Mouse (Mus musculus) forebrain, embryonic 16.5 days (tissue): ENCODE data around the gene Nol6. TPM values are rescaled to one million over a fixed set of nuclear protein-coding genes. Genes with fewer than 3 reads are reported as not detected.

Experiments
- ATAC-seq: fragments of 200-750 bp; cut with Nextera tagmentation; 2 replicates; pipeline ENCODE4 v1.8.0; 2017; ENCODE audit warnings: mild to moderate bottlenecking, moderate library complexity
- H3K27ac ChIP-seq: fragments of 300-500 bp; sonication (generic); 2 replicates; pipeline ENCODE4 v1.5.1; 2014; ENCODE audit warnings: low read length, control low read depth
- H3K27me3 ChIP-seq: fragments of 300-500 bp; sonication (generic); replicated peaks from 2 replicates; pipeline ENCODE4 v1.6.1; 2014; ENCODE audit warnings: low read length; ENCODE audit not compliant: control insufficient read depth, insufficient read depth
- H3K36me3 ChIP-seq: fragments of 300-500 bp; sonication (generic); 2 replicates; pipeline ENCODE4 v1.6.1; 2014; ENCODE audit not compliant: control insufficient read depth, insufficient read depth
- H3K4me1 ChIP-seq: fragments of 300-500 bp; sonication (generic); replicated peaks from 2 replicates; pipeline ENCODE4 v1.6.1; 2014; ENCODE audit warnings: low read length; ENCODE audit not compliant: control insufficient read depth, insufficient read depth
- H3K4me2 ChIP-seq: fragments of 300-500 bp; sonication (generic); 2 replicates; pipeline ENCODE4 v1.6.1; 2014; ENCODE audit warnings: mild to moderate bottlenecking, low read length, control low read depth
- H3K4me3 ChIP-seq: fragments of 300-500 bp; sonication (generic); replicated peaks from 2 replicates; pipeline ENCODE4 v1.5.1; 2014; ENCODE audit warnings: mild to moderate bottlenecking, low read length, control low read depth
- H3K9ac ChIP-seq: fragments of 300-500 bp; sonication (generic); replicated peaks from 2 replicates; pipeline ENCODE4 v1.6.1; 2014; ENCODE audit warnings: low read depth, low read length, control low read depth
- H3K9me3 ChIP-seq: fragments of 300-500 bp; sonication (generic); 2 replicates; pipeline ENCODE4 v1.6.1; 2016; ENCODE audit warnings: low read length; ENCODE audit not compliant: control insufficient read depth
- WGBS: fragments of 180-500 bp; shearing (Covaris S2); extraction: QIAGEN DNeasy Blood & Tissue Kit; methylation state at CpG from one replicate; pipeline ENCODE4 v1.1.7; 2014; 5-methylcytosine and 5-hydroxymethylcytosine counted together
- polyA plus RNA-seq: library from polyadenylated mRNA; unstranded; fragments of >200 nt; fragmentation: Nextera tagmentation; extraction: Ambion mirVana; gene quantifications from 2 replicates; pipeline ENCODE4 v1.2.1, GENCODE M21; 2015

Nol6 gene
- 41.7 and 45.6 TPM in 2 replicates for polyA plus RNA-seq

DNA sequence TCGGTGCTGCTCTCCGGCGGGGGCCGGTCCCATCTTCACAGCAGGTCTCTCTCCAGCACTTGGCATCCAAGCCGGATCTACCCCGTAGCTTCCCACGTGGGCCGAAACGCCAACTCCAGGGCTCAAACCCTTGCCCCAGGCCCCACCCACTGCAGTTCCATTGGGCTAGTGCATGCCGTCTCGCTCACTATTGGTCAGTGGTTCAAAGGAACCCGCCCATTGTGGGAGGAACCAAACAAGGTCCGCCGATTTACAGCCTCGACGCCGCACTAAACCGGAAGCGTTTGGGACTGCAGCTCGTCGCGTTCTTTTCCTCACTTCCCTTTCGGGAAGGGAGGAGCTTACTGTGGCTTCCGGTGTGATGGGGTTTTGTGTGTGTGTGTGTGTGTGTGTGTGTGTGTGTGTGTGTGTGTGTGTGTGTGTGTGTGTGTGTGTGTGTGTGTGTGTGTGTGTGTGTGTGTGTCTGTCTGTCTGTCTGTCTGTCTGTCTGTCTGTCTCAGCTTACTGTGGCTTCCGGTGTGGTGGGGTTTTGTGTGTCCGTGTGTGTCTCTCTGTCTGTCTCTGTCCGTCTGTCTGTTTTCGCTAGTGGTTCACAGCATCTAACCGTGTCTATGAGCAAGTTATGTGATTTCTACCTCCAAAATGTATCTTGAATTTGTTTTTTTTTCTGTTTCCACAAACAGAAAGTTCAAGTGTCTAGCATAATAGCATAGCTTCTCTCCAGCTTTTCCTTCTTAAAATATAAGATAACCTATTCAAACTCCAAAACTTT is at the start of gene Nol6:
Gene Nol6, minus strand, starts transcription at position 276 of the 772 bp plus-strand sequence.
- Histone ChIP-seq H3K9ac (peak within 1 kb of the TSS; percentile 66), H3K27me3 (0 out of 2 replicates have a peak, but pooled peaks cover 2% of the 10 kb centered on the region), H3K36me3 (peaks cover 6% of the 10 kb centered on the region; the same call in 1 of the 2 replicates), H3K9me3 (no peaks in the 10 kb centered on the region), H3K4me1 (peaks cover 11% of the 10 kb centered on the region), H3K27ac (0 out of 2 replicates have a peak within 1 kb of the TSS, but pooled peaks have one; percentile 38), H3K4me2 (peak within 1 kb of the TSS; percentile 92), H3K4me3 (peak within 1 kb of the TSS; percentile 84)
- WGBS, result 3% methylated on average over 27 of the region's 29 CpGs
- ATAC-seq, result peak; percentile 100

DNA sequence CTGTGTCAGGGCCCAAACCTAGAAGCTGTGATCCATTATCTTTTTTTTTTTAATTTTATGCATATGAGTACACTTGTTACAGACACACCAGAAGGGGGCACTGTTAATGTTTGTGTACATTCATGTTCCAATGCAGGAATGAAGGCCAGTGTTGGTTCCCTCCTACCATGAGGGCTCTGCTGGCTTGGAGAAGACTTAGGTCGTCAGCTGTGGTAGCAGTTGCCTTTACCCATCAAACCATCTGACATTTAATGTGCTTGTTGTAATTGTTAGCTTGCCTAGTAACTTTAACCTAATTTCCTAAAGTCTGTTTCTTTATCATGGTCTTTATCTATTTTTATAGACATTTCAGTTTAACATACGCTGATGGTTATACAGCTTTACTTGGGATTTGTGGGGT is 46.7 kb upstream of the Nol6 start:
- H3K4me2 ChIP-seq, result no peak overlapping the region
- no peak for ATAC-seq
- no peaks in the 10 kb centered on the region for H3K27me3 ChIP-seq
- no peak overlapping the region for H3K4me3 ChIP-seq
- WGBS, result 83% methylated on average over 2 of the region's 2 CpGs
- H3K9me3 ChIP-seq, result no peaks in the 10 kb centered on the region
- no peak overlapping the region for H3K27ac ChIP-seq
- peaks cover 4% of the 10 kb centered on the region; the same call in 1 of the 2 replicates for H3K36me3 ChIP-seq
- H3K4me1 ChIP-seq, result peaks cover 6% of the 10 kb centered on the region
- H3K9ac ChIP-seq, result no peak overlapping the region

DNA sequence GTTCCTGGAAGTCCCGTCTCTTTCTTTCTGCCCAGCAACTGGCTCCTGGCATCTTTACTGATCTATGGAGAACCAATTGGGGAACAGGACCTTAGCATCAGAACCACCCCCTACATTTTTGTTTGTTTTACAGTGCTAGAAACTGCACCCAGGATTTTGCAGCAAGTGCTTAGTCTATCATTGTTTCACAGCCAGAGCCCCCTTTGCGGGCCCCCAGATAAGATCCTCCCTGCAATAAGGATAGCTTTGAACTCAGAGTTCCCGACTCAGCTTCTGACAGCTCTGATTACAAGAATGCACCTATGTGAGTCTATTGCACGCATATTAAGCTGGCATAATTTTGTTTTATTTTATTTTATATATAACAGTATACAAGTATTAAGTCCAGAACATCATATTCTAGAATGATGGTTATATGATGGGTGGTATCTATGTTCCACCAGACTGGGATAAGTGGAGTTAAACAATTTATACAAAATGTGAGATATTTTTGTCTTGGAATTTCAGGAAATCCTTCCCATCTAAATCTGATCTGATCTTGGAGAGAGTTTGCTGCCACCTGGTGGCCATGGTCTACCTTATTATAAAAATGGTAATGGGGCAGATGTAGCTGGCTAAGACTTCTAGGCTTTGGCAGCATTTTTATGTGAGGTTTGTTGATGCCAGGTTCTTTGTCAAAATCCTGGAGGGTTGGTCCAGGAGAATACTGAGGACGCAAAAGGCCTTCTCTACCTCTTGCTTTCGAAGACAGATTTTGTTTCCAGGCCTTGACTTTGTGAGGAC is 41.6 kb upstream of the Nol6 start:
- H3K9me3 ChIP-seq, result no peaks in the 10 kb centered on the region
- H3K27ac ChIP-seq, result peak overlapping the region; percentile 75; the same call in 1 of the 2 replicates
- H3K36me3 ChIP-seq, result peaks cover 4% of the 10 kb centered on the region; the same call in 1 of the 2 replicates
- no peak overlapping the region for H3K9ac ChIP-seq
- H3K4me1 ChIP-seq, result peaks cover 6% of the 10 kb centered on the region
- ATAC-seq, result peak; percentile 62
- H3K4me3 ChIP-seq, result no peak overlapping the region
- no peak overlapping the region for H3K4me2 ChIP-seq
- WGBS, result 64% methylated on average over 6 of the region's 6 CpGs
- H3K27me3 ChIP-seq, result no peaks in the 10 kb centered on the region

DNA sequence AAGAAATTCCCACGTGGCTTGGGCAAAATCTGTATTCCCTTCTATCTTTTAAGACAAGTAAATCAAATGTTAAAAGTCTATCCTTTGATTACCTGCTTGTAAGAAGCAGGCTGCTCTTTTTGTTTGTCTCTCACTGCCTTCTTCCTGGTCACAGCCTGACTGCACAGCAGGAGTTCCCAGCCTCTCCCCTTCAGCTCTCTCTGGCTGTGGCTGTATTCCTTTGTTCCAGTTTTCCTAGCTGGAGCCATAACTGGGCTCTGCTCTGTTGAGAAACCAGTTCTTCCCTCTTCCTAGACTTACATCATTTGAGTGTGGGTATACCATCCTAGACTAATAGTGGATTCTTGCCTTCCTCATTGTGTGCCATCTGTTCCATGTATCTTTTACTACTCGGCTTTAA is 40.7 kb upstream of the Nol6 start:
- ATAC-seq, result no peak
- Histone ChIP-seq H3K27me3 (no peaks in the 10 kb centered on the region), H3K4me2 (no peak overlapping the region), H3K9me3 (no peaks in the 10 kb centered on the region), H3K4me1 (peaks cover 6% of the 10 kb centered on the region), H3K4me3 (no peak overlapping the region), H3K27ac (peak overlapping the region; percentile 30; the same call in 1 of the 2 replicates), H3K9ac (no peak overlapping the region), H3K36me3 (peaks cover 4% of the 10 kb centered on the region; the same call in 1 of the 2 replicates)
- 26% methylated on average over 2 of the region's 2 CpGs for WGBS

DNA sequence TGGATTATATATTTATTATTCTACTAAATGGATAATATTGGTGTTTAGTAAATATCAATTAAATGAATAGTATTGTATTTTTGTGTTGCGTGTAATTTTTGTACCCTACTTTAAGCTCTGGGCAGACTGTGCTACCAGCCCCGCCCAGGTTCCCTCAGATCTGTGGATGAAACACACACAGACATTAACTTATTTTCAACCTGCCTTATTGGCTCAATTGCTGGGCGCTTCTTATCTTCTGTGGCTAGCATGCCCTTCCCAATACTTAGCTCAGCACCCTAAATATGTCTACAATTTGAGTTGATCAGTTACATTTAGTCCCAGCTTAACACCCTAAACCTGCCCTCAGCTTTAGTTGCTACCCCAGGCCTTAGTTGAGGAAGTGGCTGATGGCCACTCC is 37.0 kb upstream of the Nol6 start:
- Histone ChIP-seq H3K4me1 (peaks cover 2% of the 10 kb centered on the region), H3K4me2 (no peak overlapping the region), H3K36me3 (no peaks in the 10 kb centered on the region), H3K4me3 (no peak overlapping the region), H3K9me3 (no peaks in the 10 kb centered on the region), H3K27me3 (no peaks in the 10 kb centered on the region), H3K9ac (no peak overlapping the region), H3K27ac (no peak overlapping the region)
- no peak for ATAC-seq
- 96% methylated on average over 3 of the region's 3 CpGs for WGBS

DNA sequence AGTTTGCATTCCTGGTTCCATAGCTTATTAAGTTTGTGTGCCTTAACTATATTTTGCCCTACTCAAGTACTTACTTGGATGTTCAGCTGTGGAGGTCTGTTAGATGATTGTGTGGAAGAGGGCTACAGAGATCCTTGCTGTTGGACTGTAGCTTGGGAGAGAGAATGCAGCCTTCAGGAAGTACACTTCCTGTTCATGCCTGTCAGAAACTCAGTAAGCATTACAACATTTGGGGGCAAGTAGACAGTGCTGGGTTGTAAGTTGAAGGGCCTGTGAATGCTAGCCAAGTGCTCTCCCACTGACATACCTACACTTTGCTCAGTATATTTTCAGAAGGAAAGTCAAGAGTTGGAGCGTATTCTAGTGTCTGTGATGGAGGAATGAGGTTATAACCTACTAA is 34.0 kb upstream of the Nol6 start:
- no peak overlapping the region for H3K4me2 ChIP-seq
- no peaks in the 10 kb centered on the region for H3K36me3 ChIP-seq
- no peak for ATAC-seq
- H3K27ac ChIP-seq, result no peak overlapping the region
- WGBS, result 100% methylated on average over 1 of the region's 1 CpGs
- H3K9ac ChIP-seq, result no peak overlapping the region
- no peaks in the 10 kb centered on the region for H3K9me3 ChIP-seq
- H3K4me1 ChIP-seq, result no peaks in the 10 kb centered on the region; the same call in 1 of the 2 replicates
- no peak overlapping the region for H3K4me3 ChIP-seq
- no peaks in the 10 kb centered on the region for H3K27me3 ChIP-seq

DNA sequence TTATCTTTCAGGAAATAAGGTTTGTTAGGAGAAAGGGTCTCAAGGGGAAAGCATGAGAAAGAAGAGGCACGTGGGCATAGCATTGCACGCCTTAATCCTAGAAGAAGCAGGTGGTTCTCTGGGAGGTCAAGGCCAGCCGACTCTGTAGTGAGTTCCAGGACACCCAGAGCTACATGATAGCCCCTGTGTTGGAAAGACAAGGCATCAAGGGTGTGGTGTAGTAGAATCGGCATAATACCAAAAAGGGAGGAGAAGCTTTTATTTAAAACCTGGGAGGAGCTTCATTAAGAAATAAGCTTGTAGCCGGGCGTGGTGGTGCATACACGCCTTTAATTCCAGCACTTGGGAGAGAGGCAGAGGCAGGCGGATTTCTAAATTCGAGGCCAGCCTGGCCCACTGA is 32.7 kb upstream of the Nol6 start:
- Histone ChIP-seq H3K36me3 (no peaks in the 10 kb centered on the region), H3K9me3 (no peaks in the 10 kb centered on the region), H3K27ac (no peak overlapping the region), H3K27me3 (no peaks in the 10 kb centered on the region), H3K9ac (no peak overlapping the region), H3K4me3 (no peak overlapping the region), H3K4me2 (no peak overlapping the region), H3K4me1 (no peaks in the 10 kb centered on the region; the same call in 1 of the 2 replicates)
- ATAC-seq, result no peak
- WGBS, result 88% methylated on average over 9 of the region's 9 CpGs

DNA sequence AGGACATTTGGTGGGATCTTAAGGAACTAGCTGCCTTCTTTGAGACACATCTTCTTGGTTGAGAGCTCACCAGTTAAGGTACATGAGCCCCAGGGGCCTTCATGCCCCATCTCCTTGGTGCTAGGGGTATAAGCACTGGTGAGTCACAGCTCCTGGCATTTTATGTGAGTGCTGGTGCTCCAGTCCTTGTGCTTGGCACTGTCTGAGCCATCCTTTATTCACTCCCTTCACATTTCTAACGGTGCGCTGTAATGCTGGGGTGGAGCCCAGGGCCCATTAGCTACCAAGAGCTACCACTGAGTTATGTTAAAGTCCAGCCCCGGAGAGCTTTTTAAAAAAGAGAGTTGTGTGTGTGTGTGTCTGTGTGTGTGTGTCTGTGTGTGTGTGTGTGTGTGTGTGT is 28.9 kb upstream of the Nol6 start:
- ATAC-seq, result no peak
- no peaks in the 10 kb centered on the region for H3K27me3 ChIP-seq
- WGBS, result 65% methylated on average over 3 of the region's 3 CpGs

DNA sequence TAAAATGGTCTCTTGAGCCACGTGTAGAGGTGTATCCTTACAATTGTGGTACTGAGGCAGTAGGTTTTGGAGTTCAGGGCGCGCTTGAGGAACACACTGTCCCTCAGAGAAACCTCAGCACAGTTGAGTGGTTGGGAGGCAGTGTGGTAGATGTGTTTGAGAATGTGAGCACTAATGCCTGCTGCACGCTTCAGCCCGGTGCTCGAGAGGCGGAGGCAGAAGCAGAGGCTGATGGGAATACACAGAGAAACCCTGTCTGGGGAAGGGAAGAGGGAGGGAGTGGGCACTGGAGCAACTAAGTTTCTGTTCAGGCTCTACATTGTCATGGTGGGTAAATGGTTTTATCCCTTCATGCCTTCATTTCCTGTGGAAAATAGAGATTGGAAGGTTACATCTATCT is 26.9 kb upstream of the Nol6 start:
- Histone ChIP-seq H3K27ac (no peak overlapping the region), H3K27me3 (no peaks in the 10 kb centered on the region), H3K4me3 (no peak overlapping the region), H3K4me2 (no peak overlapping the region), H3K36me3 (no peaks in the 10 kb centered on the region), H3K9me3 (no peaks in the 10 kb centered on the region), H3K9ac (no peak overlapping the region), H3K4me1 (no peaks in the 10 kb centered on the region; the same call in 1 of the 2 replicates)
- no peak for ATAC-seq
- 94% methylated on average over 7 of the region's 7 CpGs for WGBS

More for the DNA sequence above, 28.9 kb upstream of the Nol6 start:
- H3K4me2 ChIP-seq, result no peak overlapping the region
- no peak overlapping the region for H3K4me3 ChIP-seq
- no peak overlapping the region for H3K9ac ChIP-seq
- no peaks in the 10 kb centered on the region; the same call in 1 of the 2 replicates for H3K4me1 ChIP-seq
- no peaks in the 10 kb centered on the region for H3K9me3 ChIP-seq
- H3K27ac ChIP-seq, result no peak overlapping the region
- no peaks in the 10 kb centered on the region for H3K36me3 ChIP-seq
